Comparison of ENCODE assay signal across 8 mouse cellular contexts in the genomic region with DNA sequence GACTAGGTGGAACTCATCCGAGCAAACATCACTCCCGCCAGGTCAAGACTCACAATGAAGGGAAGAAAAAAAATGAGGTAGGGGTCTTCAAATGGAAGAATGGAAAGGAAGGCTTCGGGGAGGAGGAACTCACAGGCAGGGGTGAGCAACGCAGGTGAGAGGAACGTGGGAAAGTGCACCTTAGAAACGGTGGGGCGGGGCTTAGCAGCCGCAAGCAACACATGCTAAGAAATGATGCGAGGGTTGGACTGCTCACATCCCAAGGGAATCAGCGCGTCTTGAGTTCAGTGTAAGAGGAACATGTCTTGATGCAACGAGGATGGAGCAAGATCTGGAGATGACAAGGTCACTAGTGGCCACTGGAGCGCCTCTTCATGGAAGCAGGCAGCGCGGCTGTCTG.
DNase-seq lines count a peak whose midpoint lies in the region; ATAC-seq and TF ChIP-seq lines count a peak whose summit lies in the region.

No protein-coding gene starts in this region.

- H3K4me2 ChIP-seq in kidney, postnatal 0 days (ENCODE audit: low read length), result peak overlapping the region; percentile 37; the same call in 1 of the 2 replicates
- H3K4me2 ChIP-seq in embryonic facial prominence, embryonic 12.5 days (replicated peaks), result peak overlapping the region; percentile 21
- H3K4me2 ChIP-seq in liver, embryonic 13.5 days, result peak overlapping the region; percentile 41

- no peaks in the 10 kb centered on the region for H3K27me3 ChIP-seq in kidney, postnatal 0 days (ENCODE audit: insufficient read depth, low read length)
- H3K27me3 ChIP-seq in kidney, adult 2 months (replicated peaks; ENCODE audit: control insufficient read depth, insufficient read depth, low read length), result no peaks in the 10 kb centered on the region
- H3K27me3 ChIP-seq in embryonic facial prominence, embryonic 12.5 days, result no peaks in the 10 kb centered on the region
- H3K27me3 ChIP-seq in liver, embryonic 13.5 days, result no peaks in the 10 kb centered on the region

- peaks cover 19% of the 10 kb centered on the region; the same call in 1 of the 2 replicates for H3K4me1 ChIP-seq in kidney, postnatal 0 days (replicated peaks; ENCODE audit: insufficient read depth, low read length)
- no peaks in the 10 kb centered on the region for H3K4me1 ChIP-seq in kidney, adult 2 months (ENCODE audit: control insufficient read depth, insufficient read depth, low read length)
- peaks cover 8% of the 10 kb centered on the region; the same call in 1 of the 2 replicates for H3K4me1 ChIP-seq in embryonic facial prominence, embryonic 12.5 days
- H3K4me1 ChIP-seq in liver, embryonic 13.5 days (replicated peaks), result peaks cover 15% of the 10 kb centered on the region

- no peaks in the 10 kb centered on the region for H3K36me3 ChIP-seq in kidney, postnatal 0 days (ENCODE audit: insufficient read depth, low read length)
- H3K36me3 ChIP-seq in kidney, adult 2 months (ENCODE audit: control insufficient read depth, insufficient read depth, low read length), result no peaks in the 10 kb centered on the region
- no peaks in the 10 kb centered on the region for H3K36me3 ChIP-seq in embryonic facial prominence, embryonic 12.5 days
- H3K36me3 ChIP-seq in liver, embryonic 13.5 days, result no peaks in the 10 kb centered on the region

- WGBS in kidney, postnatal 0 days, result 69% methylated on average over 15 of the region's 15 CpGs
- WGBS in kidney, adult 2 months, result 63% methylated on average over 15 of the region's 15 CpGs
- WGBS in embryonic facial prominence, embryonic 12.5 days, result 74% methylated on average over 15 of the region's 15 CpGs
- WGBS in liver, embryonic 13.5 days (ENCODE audit: insufficient replicate concordance), result 42% methylated on average over 15 of the region's 15 CpGs

- DNase-seq in adrenal gland, postnatal 14 days, result peak; percentile 16
- no peak for DNase-seq in adrenal gland, adult 2 months
- DNase-seq in kidney, postnatal 0 days (ENCODE audit: low spot score), result no peak
- DNase-seq in kidney, adult 2 months, result no peak
- DNase-seq in liver, embryonic 13.5 days, result no peak
- DNase-seq in cerebellum, adult 9-10 months, result no peak
- no peak for DNase-seq in cerebellum, adult 8-10 months

- no peak for TF ChIP-seq CTCF in kidney, postnatal 0 days (IDR thresholded peaks at IDR 0.05; ENCODE audit: low read depth)
- no peak for TF ChIP-seq CTCF in kidney, adult 2 months (conservative IDR thresholded peaks at IDR 0.05; ENCODE audit: insufficient read depth, insufficient read length, low read depth, low read length)

- no peak overlapping the region for H3K4me3 ChIP-seq in kidney, postnatal 0 days (replicated peaks; ENCODE audit: low read depth, low read length)
- H3K4me3 ChIP-seq in kidney, adult 2 months (ENCODE audit: insufficient read depth, low read depth, low read length), result no peak overlapping the region
- no peak overlapping the region for H3K4me3 ChIP-seq in embryonic facial prominence, embryonic 12.5 days
- H3K4me3 ChIP-seq in liver, embryonic 13.5 days (replicated peaks), result no peak overlapping the region

- ATAC-seq in kidney, postnatal 0 days (replicated peaks; ENCODE audit: low FRiP score, low read depth), result no peak
- ATAC-seq in embryonic facial prominence, embryonic 12.5 days (ENCODE audit: insufficient number of reproducible peaks, insufficient read depth, low FRiP score, low TSS enrichment), result no peak
- no peak for ATAC-seq in liver, embryonic 13.5 days (ENCODE audit: low read depth)

- no peaks in the 10 kb centered on the region for H3K9me3 ChIP-seq in kidney, postnatal 0 days (replicated peaks; ENCODE audit: low read length)
- no peaks in the 10 kb centered on the region for H3K9me3 ChIP-seq in embryonic facial prominence, embryonic 12.5 days
- no peaks in the 10 kb centered on the region for H3K9me3 ChIP-seq in liver, embryonic 13.5 days (replicated peaks)

- H3K9ac ChIP-seq in kidney, postnatal 0 days (ENCODE audit: low read depth, low read length), result no peak overlapping the region
- H3K9ac ChIP-seq in embryonic facial prominence, embryonic 12.5 days, result no peak overlapping the region
- H3K9ac ChIP-seq in liver, embryonic 13.5 days, result no peak overlapping the region

- no peak overlapping the region for H3K27ac ChIP-seq in kidney, postnatal 0 days
- no peak overlapping the region for H3K27ac ChIP-seq in kidney, adult 2 months (ENCODE audit: insufficient read depth, low read depth, low read length)
- H3K27ac ChIP-seq in embryonic facial prominence, embryonic 12.5 days, result no peak overlapping the region
- no peak overlapping the region for H3K27ac ChIP-seq in liver, embryonic 13.5 days

- TF ChIP-seq POLR2A in kidney, adult 2 months (IDR thresholded peaks at IDR 0.05; ENCODE audit: low read depth, low read length), result no peak
